Mouse (Mus musculus) gastrocnemius, adult 2 months (tissue): ENCODE results near the gene Mlkl. TPM values are rescaled to one million over a fixed set of nuclear protein-coding genes. Genes with fewer than 3 reads are reported as not detected.
"Not testable (repeated sequence)": the region's sequence is repeated elsewhere in the genome, so short reads cannot be mapped to it uniquely, and the experiment has no call there.

Experiments
- DNase-seq: peaks from one replicate; pipeline ENCODE4 v3.0.0; 2022
- H3K27ac ChIP-seq: fragments of 200-600 bp; 2 replicates; pipeline ENCODE4 v1.8.1; 2022; ENCODE audit warnings: mild to moderate bottlenecking
- H3K4me3 ChIP-seq: fragments of 200-600 bp; 2 replicates; pipeline ENCODE4 v1.8.1; 2022; ENCODE audit warnings: mild to moderate bottlenecking, moderate library complexity
- CTCF ChIP-seq: fragments of 200-600 bp; IDR thresholded peaks from 2 replicates; pipeline ENCODE4 v1.8.1; 2022; ENCODE audit warnings: antibody characterized with exemption, mild to moderate bottlenecking, moderate library complexity
- intact Hi-C: fragments of 180-260 bp; cut with DNase I; formaldehyde crosslinking; loops from one replicate; pipeline ENCODE4 v1.15.1; 2025
- total RNA-seq, 2 experiments: library from RNA; stranded (reverse); gene quantifications; 2 replicates each; pipeline ENCODE4 v1.2.3; 2021

Gene Mlkl
- total RNA-seq, 2 experiments from 2014 or later = 0.77 to 1.4 TPM

GRCm38 (mm10) chr8:111352289-111352688 lies 14.3 kb upstream of the Mlkl start:
- Histone ChIP-seq H3K4me3 (no peak overlapping the region), H3K27ac (no peak overlapping the region)
- no peak for DNase-seq
- intact Hi-C loops = no loop called here
- no peak for TF ChIP-seq CTCF

GRCm38 (mm10) chr8:111350577-111350976 lies 12.6 kb upstream of the Mlkl start:
- TF ChIP-seq CTCF = no peak
- Histone ChIP-seq H3K27ac (no peak overlapping the region), H3K4me3 (no peak overlapping the region)
- DNase-seq = no peak
- intact Hi-C loops = no loop called here

GRCm38 (mm10) chr8:111343225-111343624 lies 5.2 kb upstream of the Mlkl start:
- Histone ChIP-seq H3K4me3 (no peak overlapping the region), H3K27ac (no peak overlapping the region)
- intact Hi-C loops = loop anchor here (1.0 kb wide), 2 partner anchors 96 to 319 kb away; no protein-coding TSS in a partner anchor
- DNase-seq = peak; percentile 80
- peak; percentile 99; the same call in 1 of the 2 replicates for TF ChIP-seq CTCF

GRCm38 (mm10) chr8:111340186-111340585 lies 2.2 kb upstream of the Mlkl start:
- TF ChIP-seq CTCF = no peak
- no peak for DNase-seq
- intact Hi-C loops = no loop called here
- Histone ChIP-seq H3K27ac (no peak overlapping the region), H3K4me3 (no peak overlapping the region)

- no peak for DNase-seq
- H3K4me3 ChIP-seq = peak overlapping the region; percentile 70
- H3K27ac ChIP-seq = peak overlapping the region; percentile 78
- TF ChIP-seq CTCF = no peak
- intact Hi-C loops = no loop called here
Measured at GRCm38 (mm10) chr8:111338370-111339208, 612 bp upstream of the Mlkl start.

- no peak for DNase-seq
- peak overlapping the region; percentile 70 for H3K4me3 ChIP-seq
- no peak for TF ChIP-seq CTCF
- intact Hi-C loops = no loop called here
- H3K27ac ChIP-seq = peak overlapping the region; percentile 78
Measured at GRCm38 (mm10) chr8:111337311-111337889, 577 bp downstream of the Mlkl start.

- peak overlapping the region; percentile 70 for H3K4me3 ChIP-seq
Measured at GRCm38 (mm10) chr8:111336692-111337091, 1.3 kb downstream of the Mlkl start.

GRCm38 (mm10) chr8:111325222-111325790 lies 12.7 kb downstream of the Mlkl start:
- no peak for TF ChIP-seq CTCF
- Histone ChIP-seq H3K27ac (no peak overlapping the region), H3K4me3 (no peak overlapping the region)
- no peak for DNase-seq
- intact Hi-C loops = no loop called here

More at GRCm38 (mm10) chr8:111336692-111337091, 1.3 kb downstream of the Mlkl start:
- no peak for TF ChIP-seq CTCF
- DNase-seq = no peak
- intact Hi-C loops = no loop called here
- 0 out of 2 replicates have a peak overlapping the region, but pooled peaks have one; percentile 78 for H3K27ac ChIP-seq

- no peak overlapping the region for H3K27ac ChIP-seq
- H3K4me3 ChIP-seq = no peak overlapping the region
- no peak for TF ChIP-seq CTCF
- DNase-seq = no peak
- intact Hi-C loops = no loop called here
Measured at GRCm38 (mm10) chr8:111314729-111315128, 23.2 kb downstream of the Mlkl start.

- H3K27ac ChIP-seq, intact Hi-C loops, H3K4me3 ChIP-seq, DNase-seq: not testable (repeated sequence)
Measured at GRCm38 (mm10) chr8:111313961-111314360, 24.0 kb downstream of the Mlkl start.

- Histone ChIP-seq H3K4me3 (no peak overlapping the region), H3K27ac (no peak overlapping the region)
- no peak for DNase-seq
- intact Hi-C loops = no loop called here
- peak; percentile 44 for TF ChIP-seq CTCF
Measured at GRCm38 (mm10) chr8:111312758-111313162, 25.2 kb downstream of the Mlkl start.

- H3K27ac ChIP-seq, intact Hi-C loops, DNase-seq, H3K4me3 ChIP-seq: not testable (repeated sequence)
Measured at GRCm38 (mm10) chr8:111310006-111310405, 28.0 kb downstream of the Mlkl start.
